Mouse (Mus musculus) lung, adult 2 months (tissue): Measurements from ENCODE around the gene Prps1l3.

Experiments
- CTCF ChIP-seq: fragments of 200-500 bp; IDR thresholded peaks from 2 replicates; pipeline ENCODE4 v1.5.1; 2011; ENCODE audit warnings: mild to moderate bottlenecking, low read length, control low read depth; ENCODE audit not compliant: insufficient read depth
- POLR2A ChIP-seq: fragments of 200-500 bp; IDR thresholded peaks from 2 replicates; pipeline ENCODE4 v1.6.1; 2011; ENCODE audit warnings: low read depth, mild to moderate bottlenecking, control low read depth, low read length, borderline replicate concordance; ENCODE audit errors: extremely low read depth

GRCm38 (mm10) chr12:57198269-57198668 is 31.9 kb upstream of the Prps1l3 start:
- TF ChIP-seq POLR2A (no peak), CTCF (no peak)
